Mouse (Mus musculus) limb, embryonic 12.5 days (tissue): ENCODE results near the gene Adora3. TPM values are rescaled to one million over a fixed set of nuclear protein-coding genes. Genes with fewer than 3 reads are reported as not detected.

Experiments
- ATAC-seq: fragments of 200-750 bp; cut with Nextera tagmentation; 2 replicates; pipeline ENCODE4 v1.8.0; 2017; ENCODE audit warnings: low read depth, moderate TSS enrichment; ENCODE audit not compliant: insufficient number of reproducible peaks, insufficient read depth, low FRiP score, low TSS enrichment
- H3K27ac ChIP-seq: fragments of 300-500 bp; sonication (generic); 2 replicates; pipeline ENCODE4 v1.5.1; 2016; ENCODE audit warnings: mild to moderate bottlenecking, moderate library complexity
- H3K27me3 ChIP-seq: fragments of 300-500 bp; sonication (generic); 2 replicates; pipeline ENCODE4 v1.6.1; 2016; ENCODE audit warnings: mild to moderate bottlenecking, moderate library complexity
- H3K36me3 ChIP-seq: fragments of 300-500 bp; sonication (generic); 2 replicates; pipeline ENCODE4 v1.6.1; 2016; ENCODE audit warnings: mild to moderate bottlenecking, moderate library complexity
- H3K4me1 ChIP-seq: fragments of 300-500 bp; sonication (generic); replicated peaks from 2 replicates; pipeline ENCODE4 v1.6.1; 2016
- H3K4me2 ChIP-seq: fragments of 300-500 bp; sonication (generic); 2 replicates; pipeline ENCODE4 v1.6.1; 2016; ENCODE audit warnings: mild to moderate bottlenecking, moderate library complexity
- H3K4me3 ChIP-seq: fragments of 300-500 bp; sonication (generic); replicated peaks from 2 replicates; pipeline ENCODE4 v1.5.1; 2016; ENCODE audit warnings: mild to moderate bottlenecking
- H3K9ac ChIP-seq: fragments of 300-500 bp; sonication (generic); replicated peaks from 2 replicates; pipeline ENCODE4 v1.6.1; 2016; ENCODE audit warnings: mild to moderate bottlenecking, moderate library complexity
- H3K9me3 ChIP-seq: fragments of 300-500 bp; sonication (generic); 2 replicates; pipeline ENCODE4 v1.6.1; 2016; ENCODE audit warnings: mild to moderate bottlenecking, moderate library complexity
- WGBS: fragments of 180-500 bp; shearing (Covaris S2); methylation state at CpG from one replicate; pipeline ENCODE4 v1.1.7; 2016; 5-methylcytosine and 5-hydroxymethylcytosine counted together
- polyA plus RNA-seq: library from polyadenylated mRNA; unstranded; fragments of >200 nt; fragmentation: Nextera tagmentation; extraction: Ambion mirVana; gene quantifications from 2 replicates; pipeline ENCODE4 v1.2.1, GENCODE M21; 2016

Gene Adora3
- polyA plus RNA-seq, 1 experiment from 2014 or later: not detected

DNA sequence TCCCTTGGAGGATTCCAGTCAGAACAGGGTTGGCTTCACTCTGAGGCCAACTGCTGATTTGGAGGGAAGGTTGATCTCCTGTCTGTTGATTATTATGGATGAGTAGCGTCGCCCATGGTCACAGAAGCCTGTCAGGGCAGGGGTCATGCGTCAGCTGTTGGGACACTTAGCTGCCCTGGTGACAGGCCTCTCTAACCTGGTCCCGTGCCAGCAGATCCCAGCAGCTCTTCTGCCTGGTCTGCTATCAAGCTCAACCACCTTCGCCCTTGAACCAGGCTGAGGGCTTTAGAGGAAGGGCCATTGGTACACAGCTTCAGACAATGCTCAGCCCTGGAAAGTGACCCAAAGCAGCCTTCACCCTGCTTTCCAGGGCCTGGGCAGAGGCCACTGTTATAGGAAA, 5.4 kb downstream of the Adora3 start:
- Histone ChIP-seq H3K4me3 (no peak overlapping the region), H3K4me1 (peaks cover 4% of the 10 kb centered on the region; the same call in 1 of the 2 replicates), H3K4me2 (no peak overlapping the region), H3K36me3 (no peaks in the 10 kb centered on the region), H3K27me3 (no peaks in the 10 kb centered on the region), H3K9ac (no peak overlapping the region), H3K9me3 (no peaks in the 10 kb centered on the region), H3K27ac (no peak overlapping the region)
- no peak for ATAC-seq
- WGBS: 77% methylated on average over 5 of the region's 5 CpGs

DNA sequence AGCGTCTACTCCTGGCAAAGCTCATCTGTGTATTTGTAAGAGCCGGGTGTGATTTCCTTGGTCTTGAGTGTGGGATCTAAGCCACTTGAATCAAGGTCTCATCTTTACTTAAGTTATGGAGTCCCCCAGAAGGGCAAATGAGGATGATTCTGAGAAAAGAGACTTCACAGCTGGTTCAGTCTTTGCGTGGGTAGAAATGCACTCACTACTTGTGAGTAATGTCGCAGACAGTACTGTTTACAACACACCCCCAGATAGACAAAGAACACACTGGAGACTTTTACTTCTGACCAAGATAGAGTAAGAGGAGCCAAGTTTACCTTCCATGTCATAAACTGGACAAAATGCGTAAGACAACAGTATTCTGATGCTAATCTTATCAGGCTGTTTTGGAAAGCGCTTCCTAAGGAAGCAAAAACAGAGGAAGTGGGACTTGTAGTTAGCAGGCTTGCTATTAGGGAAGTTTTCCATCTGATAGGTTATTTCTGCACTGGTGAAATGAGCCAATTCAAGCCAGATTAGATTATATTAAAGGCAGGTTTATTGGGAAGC, 6.7 kb downstream of the Adora3 start:
- Histone ChIP-seq H3K36me3 (no peaks in the 10 kb centered on the region), H3K27ac (no peak overlapping the region), H3K27me3 (no peaks in the 10 kb centered on the region), H3K4me1 (peaks cover 1% of the 10 kb centered on the region; the same call in 1 of the 2 replicates), H3K4me2 (no peak overlapping the region), H3K4me3 (no peak overlapping the region), H3K9me3 (no peaks in the 10 kb centered on the region), H3K9ac (no peak overlapping the region)
- ATAC-seq: no peak
- WGBS: 88% methylated on average over 6 of the region's 6 CpGs

DNA sequence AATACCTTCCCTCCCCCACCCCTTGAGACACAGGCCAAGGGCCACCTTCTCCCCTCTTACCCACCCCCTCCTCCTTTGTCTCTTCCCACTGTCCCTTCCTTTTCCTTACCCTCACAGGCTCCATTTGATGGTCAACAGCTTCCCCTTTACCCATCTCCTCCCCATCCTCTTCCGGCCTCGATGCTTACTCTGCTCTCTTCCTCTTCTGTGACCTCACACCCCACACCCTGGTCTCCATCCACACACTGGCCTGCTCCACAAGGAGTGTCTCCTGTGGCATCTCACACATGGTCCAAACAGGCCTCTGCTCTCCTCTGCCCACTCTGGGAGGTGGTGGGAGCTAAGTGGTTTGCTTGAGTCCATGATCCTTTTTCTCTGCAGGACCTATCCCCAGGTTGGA, 7.3 kb downstream of the Adora3 start:
- WGBS: 88% methylated on average over 2 of the region's 2 CpGs
- no peak for ATAC-seq
- Histone ChIP-seq H3K9ac (no peak overlapping the region), H3K27ac (no peak overlapping the region), H3K4me3 (no peak overlapping the region), H3K4me1 (no peaks in the 10 kb centered on the region), H3K27me3 (no peaks in the 10 kb centered on the region), H3K36me3 (no peaks in the 10 kb centered on the region), H3K9me3 (no peaks in the 10 kb centered on the region), H3K4me2 (no peak overlapping the region)

DNA sequence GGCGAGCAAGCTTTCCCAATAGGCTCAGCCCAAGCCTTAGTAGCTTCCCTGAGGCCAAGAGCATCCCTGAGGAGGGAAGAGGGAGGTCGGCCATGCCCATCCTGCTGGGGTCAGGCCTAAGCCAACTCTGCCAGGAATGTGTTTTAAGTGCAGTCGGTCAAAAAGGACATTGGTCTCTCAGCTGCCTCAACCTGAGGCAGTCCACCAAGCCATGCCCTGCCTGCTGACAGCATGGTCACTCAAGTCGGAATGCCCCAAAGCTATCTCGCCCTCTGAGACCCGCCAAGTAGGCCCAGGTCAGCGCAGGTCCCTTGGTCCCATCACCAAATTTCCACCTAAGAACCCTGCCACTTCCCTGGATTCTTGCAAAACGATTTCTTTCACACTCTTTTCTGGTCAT, 8.1 kb downstream of the Adora3 start:
- no peaks in the 10 kb centered on the region for H3K27me3 ChIP-seq
- 81% methylated on average over 8 of the region's 8 CpGs for WGBS
- no peak overlapping the region for H3K4me3 ChIP-seq
- H3K9me3 ChIP-seq: no peaks in the 10 kb centered on the region
- no peak overlapping the region for H3K4me2 ChIP-seq
- no peaks in the 10 kb centered on the region for H3K4me1 ChIP-seq
- no peak overlapping the region for H3K9ac ChIP-seq
- no peaks in the 10 kb centered on the region for H3K36me3 ChIP-seq
- no peak for ATAC-seq
- no peak overlapping the region for H3K27ac ChIP-seq

DNA sequence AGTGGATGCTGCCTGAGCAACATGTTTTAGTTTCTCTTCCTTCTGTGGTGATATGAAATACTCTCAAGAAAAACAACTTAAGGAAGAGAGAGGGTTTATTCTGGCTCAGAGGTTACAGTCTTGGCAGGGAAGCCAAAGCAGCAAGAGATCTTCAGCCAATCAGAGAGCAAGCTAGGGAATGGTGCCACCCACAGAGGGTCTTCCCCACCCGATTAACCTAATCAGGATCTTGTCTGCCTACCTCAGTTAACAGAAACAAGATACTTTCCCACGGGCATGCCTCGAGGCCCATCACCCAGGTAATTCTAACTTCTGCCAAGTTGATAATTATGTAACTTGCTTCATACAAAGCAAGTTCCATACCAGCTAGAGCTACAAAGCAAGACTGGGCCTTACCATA, 9.8 kb downstream of the Adora3 start:
- no peaks in the 10 kb centered on the region for H3K27me3 ChIP-seq
- H3K4me3 ChIP-seq: no peak overlapping the region
- no peaks in the 10 kb centered on the region for H3K4me1 ChIP-seq
- no peak overlapping the region for H3K9ac ChIP-seq
- no peak overlapping the region for H3K27ac ChIP-seq
- WGBS: 56% methylated on average over 3 of the region's 3 CpGs
- no peaks in the 10 kb centered on the region for H3K9me3 ChIP-seq
- no peak overlapping the region for H3K4me2 ChIP-seq
- no peaks in the 10 kb centered on the region for H3K36me3 ChIP-seq
- ATAC-seq: no peak

DNA sequence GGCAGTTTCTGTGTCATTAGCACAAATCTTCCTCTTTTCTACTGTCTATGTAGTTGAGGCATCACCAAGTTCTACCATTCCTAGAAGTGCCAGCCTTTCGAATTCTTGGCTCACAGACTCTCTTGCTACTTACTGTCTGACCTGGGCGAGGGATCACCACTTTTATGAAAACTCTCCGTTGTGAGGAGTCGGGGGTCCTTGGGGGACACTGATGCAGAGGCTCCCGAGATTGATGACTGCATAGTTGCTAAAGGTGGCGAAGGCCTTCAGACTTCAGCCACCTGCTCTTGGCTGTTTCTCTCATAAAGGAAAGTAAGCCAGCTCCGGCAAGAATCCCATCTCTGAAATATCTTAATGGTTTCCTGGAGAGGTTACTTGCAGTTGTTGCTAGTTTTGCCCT, 11.4 kb downstream of the Adora3 start:
- H3K27ac ChIP-seq: no peak overlapping the region
- H3K9me3 ChIP-seq: peaks cover 3% of the 10 kb centered on the region; the same call in 1 of the 2 replicates
- no peak overlapping the region for H3K4me3 ChIP-seq
- no peak for ATAC-seq
- WGBS: 85% methylated on average over 7 of the region's 7 CpGs
- H3K36me3 ChIP-seq: no peaks in the 10 kb centered on the region
- H3K4me2 ChIP-seq: no peak overlapping the region
- H3K27me3 ChIP-seq: no peaks in the 10 kb centered on the region
- no peak overlapping the region for H3K9ac ChIP-seq
- no peaks in the 10 kb centered on the region for H3K4me1 ChIP-seq

DNA sequence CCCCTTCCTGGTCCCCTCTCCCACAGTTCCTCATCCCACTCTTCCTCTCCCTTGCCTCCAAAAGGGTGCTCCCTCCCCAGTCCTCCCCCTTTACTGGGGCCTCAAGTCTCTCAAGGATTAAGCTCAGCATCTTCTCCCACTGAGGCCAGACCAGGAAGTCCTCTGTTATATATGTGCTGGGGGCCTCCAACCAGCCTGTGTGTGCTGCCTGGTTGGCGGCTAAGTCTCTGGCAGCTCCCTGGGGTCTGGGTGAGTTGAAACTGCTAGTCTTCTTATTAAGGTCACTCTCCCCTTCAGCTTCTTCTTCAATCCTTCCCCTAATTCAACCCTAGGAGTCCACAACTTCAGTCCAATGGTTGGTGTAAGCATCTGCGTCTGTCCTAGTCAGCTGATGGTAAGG, 12.5 kb downstream of the Adora3 start:
- peaks cover 3% of the 10 kb centered on the region; the same call in 1 of the 2 replicates for H3K9me3 ChIP-seq
- H3K4me1 ChIP-seq: no peaks in the 10 kb centered on the region
- no peak overlapping the region for H3K27ac ChIP-seq
- no peaks in the 10 kb centered on the region for H3K36me3 ChIP-seq
- H3K4me2 ChIP-seq: no peak overlapping the region
- no peak for ATAC-seq
- no peaks in the 10 kb centered on the region for H3K27me3 ChIP-seq
- WGBS: 84% methylated on average over 2 of the region's 2 CpGs
- H3K4me3 ChIP-seq: no peak overlapping the region
- H3K9ac ChIP-seq: no peak overlapping the region

DNA sequence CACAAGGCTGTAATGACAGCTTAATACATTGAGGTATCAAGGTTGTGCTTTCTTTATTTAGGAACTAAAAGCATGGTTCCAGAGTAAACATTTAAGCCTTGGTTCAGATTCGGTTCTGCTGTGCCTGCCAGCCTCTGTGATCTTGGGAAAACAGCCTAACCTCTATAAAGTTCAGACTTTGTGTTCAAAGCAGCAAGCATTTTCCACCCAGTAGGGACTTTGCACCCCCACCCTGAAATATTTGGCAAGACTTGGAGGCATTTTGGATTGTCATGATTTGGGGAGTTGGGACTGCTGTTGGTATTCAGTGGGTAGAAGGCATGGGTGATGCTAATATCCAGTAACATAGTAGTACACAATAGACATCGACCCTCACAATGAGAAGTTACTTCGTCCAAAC, 18.3 kb downstream of the Adora3 start:
- no peak overlapping the region for H3K4me2 ChIP-seq
- ATAC-seq: no peak
- no peaks in the 10 kb centered on the region for H3K36me3 ChIP-seq
- peaks cover 25% of the 10 kb centered on the region for H3K4me1 ChIP-seq
- H3K27me3 ChIP-seq: no peaks in the 10 kb centered on the region
- H3K9ac ChIP-seq: no peak overlapping the region
- no peak overlapping the region for H3K27ac ChIP-seq
- H3K4me3 ChIP-seq: no peak overlapping the region
- 77% methylated on average over 3 of the region's 3 CpGs for WGBS
- peaks cover 3% of the 10 kb centered on the region; the same call in 1 of the 2 replicates for H3K9me3 ChIP-seq

DNA sequence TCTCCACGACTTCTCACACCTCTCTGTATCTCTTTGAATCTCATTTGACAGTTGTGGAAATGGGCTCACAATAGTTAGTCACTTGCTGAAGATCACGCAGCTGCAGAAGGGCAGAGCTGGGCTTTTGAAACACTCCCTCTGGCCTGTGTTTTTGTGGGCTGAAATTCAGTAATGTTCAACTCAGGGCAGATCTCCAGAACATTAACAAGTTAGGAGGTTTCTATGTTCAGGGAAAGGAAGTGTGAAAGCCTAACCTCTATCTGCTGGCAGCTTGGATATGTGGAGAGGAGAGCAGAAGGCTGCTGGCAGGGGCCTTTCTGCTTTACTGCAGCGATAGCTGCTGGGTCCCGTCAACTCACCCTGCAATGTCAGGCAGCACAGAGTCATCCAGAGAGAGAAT, 19.6 kb downstream of the Adora3 start:
- 73% methylated on average over 4 of the region's 4 CpGs for WGBS
- peaks cover 3% of the 10 kb centered on the region; the same call in 1 of the 2 replicates for H3K9me3 ChIP-seq
- no peak for ATAC-seq

DNA sequence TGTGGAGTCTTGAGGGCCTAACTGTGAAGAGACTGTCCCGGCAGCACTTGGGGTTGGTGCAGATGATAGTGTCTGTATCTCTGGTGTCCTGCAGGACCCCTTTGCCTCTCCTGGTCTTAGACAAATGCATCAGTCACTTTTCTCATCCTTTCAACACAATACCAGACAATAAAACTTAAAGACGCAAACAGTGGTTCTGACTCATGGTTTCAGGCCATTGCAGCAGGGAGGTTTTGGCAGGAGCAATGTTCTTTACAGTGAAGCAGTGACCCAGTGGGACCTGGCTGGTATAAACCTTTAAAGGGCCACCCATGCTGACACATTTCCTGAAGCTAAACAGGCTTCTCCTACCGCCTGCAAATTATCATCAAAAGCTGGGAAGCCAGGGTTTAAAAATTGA, 20.5 kb downstream of the Adora3 start:
- no peak for ATAC-seq
- H3K9ac ChIP-seq: no peak overlapping the region
- H3K9me3 ChIP-seq: peaks cover 3% of the 10 kb centered on the region; the same call in 1 of the 2 replicates
- H3K4me3 ChIP-seq: no peak overlapping the region
- WGBS: 65% methylated on average over 3 of the region's 3 CpGs
- no peaks in the 10 kb centered on the region for H3K36me3 ChIP-seq
- H3K4me2 ChIP-seq: no peak overlapping the region
- H3K27ac ChIP-seq: no peak overlapping the region
- no peaks in the 10 kb centered on the region for H3K27me3 ChIP-seq
- H3K4me1 ChIP-seq: peaks cover 33% of the 10 kb centered on the region

More for the DNA sequence above, 19.6 kb downstream of the Adora3 start:
- Histone ChIP-seq H3K4me1 (peaks cover 33% of the 10 kb centered on the region), H3K9ac (no peak overlapping the region), H3K27ac (no peak overlapping the region), H3K4me3 (no peak overlapping the region), H3K4me2 (no peak overlapping the region), H3K27me3 (no peaks in the 10 kb centered on the region), H3K36me3 (no peaks in the 10 kb centered on the region)

DNA sequence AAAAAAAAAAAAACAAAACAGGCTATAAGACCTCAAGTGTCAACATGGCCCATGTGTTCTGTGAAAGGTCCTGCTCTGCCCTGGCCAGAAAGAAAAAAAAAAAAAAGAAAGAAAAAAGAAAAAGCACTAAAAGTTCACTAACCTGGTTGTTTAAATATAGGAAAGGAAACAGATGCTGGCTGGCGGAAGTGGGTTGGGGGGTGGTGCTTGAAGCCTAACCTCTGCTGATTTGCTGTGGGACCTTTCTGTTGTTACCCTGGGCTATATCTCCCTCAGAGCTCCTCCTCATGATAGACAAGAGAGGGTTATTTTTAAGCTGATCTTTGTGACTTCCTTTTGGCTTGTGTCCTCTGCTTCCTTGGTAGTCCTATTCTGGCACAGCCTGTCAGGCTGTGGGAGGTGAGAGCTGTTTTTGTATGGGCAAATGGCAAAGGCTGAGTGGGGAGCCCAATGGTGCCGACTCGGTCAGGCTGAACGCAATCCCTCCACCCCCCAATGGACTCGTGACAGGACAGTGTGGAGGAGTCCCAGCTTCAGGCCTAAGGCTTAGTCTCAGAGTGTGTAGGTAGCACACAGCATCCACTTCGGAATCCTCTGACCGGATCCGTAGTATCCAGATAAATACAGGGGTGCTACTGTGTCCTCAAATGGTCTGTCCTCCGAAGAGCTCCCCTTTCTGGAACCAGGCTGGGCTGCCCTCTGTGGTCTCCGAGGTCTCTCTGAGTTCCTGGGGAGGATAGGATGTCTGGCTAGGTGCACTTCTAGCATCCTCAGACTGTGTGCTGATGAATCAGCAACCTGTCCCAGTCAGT, 21.3 kb downstream of the Adora3 start:
- Histone ChIP-seq H3K4me2 (no peak overlapping the region), H3K9me3 (no peaks in the 10 kb centered on the region), H3K27me3 (no peaks in the 10 kb centered on the region), H3K4me1 (peaks cover 33% of the 10 kb centered on the region), H3K36me3 (no peaks in the 10 kb centered on the region), H3K27ac (no peak overlapping the region), H3K9ac (no peak overlapping the region), H3K4me3 (no peak overlapping the region)
- no peak for ATAC-seq
- WGBS: 82% methylated on average over 10 of the region's 10 CpGs
